Mouse (Mus musculus): Measurements from ENCODE around the gene Alkbh5. TPM values are rescaled to one million over a fixed set of nuclear protein-coding genes. Genes with fewer than 3 reads are reported as not detected.

The Alkbh5 gene
- polyA plus RNA-seq, 1 experiment from 2014 or later = 33.5 TPM

DNA sequence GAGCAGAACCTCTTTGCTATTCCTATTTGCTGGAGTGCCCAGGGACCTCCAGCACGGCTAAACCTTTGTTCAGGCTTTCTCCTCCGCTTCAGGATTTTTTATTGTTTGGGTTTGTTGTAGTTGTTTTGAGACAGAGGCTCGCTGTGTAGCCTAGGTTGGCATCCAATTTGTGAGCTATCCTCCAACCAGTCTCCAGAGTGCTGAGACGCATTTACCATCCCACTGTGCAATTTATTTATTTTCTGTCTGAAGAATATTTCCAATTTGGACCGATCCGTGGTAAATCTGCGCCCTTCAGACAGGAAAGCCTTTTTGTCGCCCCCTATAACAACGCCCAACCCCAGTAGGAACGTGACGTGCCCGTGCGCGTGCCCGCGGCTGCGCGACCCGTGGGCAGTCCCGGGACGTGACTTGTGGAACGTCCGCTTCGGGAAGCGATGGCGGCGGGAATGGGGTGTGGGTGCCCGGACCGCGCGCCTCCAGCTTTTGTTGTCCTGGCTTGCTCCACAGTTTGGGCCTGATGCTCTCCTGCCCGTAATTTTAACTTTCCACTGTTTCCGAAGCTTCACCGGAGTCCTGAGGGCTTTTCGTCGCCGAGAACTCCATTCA lies 782 bp downstream of the Alkbh5 start:
- Histone ChIP-seq H3K9ac (peak overlapping the region; percentile 96), H3K27ac (ENCODE audit: low read depth) (peak overlapping the region; percentile 100), H3K4me2 (peak overlapping the region; percentile 99), H3K36me3 (ENCODE audit: insufficient read depth) (peaks cover 28% of the 10 kb centered on the region), H3K4me1 (ENCODE audit: insufficient read depth) (peaks cover 16% of the 10 kb centered on the region), H3K9me3 (ENCODE audit: low read depth, low read length) (no peaks in the 10 kb centered on the region), H3K27me3 (ENCODE audit: insufficient read depth, low read length) (no peaks in the 10 kb centered on the region), H3K4me3 (ENCODE audit: low read depth, low read length) (peak overlapping the region; percentile 98)
- WGBS = under 1% methylated on average over 37 of the region's 37 CpGs
- peak; percentile 35 for TF ChIP-seq CTCF (IDR thresholded peaks at IDR 0.05; ENCODE audit: low read depth)
- ATAC-seq (ENCODE audit: insufficient read depth) = peak; percentile 81
- peak; percentile 97 for DNase-seq

DNA sequence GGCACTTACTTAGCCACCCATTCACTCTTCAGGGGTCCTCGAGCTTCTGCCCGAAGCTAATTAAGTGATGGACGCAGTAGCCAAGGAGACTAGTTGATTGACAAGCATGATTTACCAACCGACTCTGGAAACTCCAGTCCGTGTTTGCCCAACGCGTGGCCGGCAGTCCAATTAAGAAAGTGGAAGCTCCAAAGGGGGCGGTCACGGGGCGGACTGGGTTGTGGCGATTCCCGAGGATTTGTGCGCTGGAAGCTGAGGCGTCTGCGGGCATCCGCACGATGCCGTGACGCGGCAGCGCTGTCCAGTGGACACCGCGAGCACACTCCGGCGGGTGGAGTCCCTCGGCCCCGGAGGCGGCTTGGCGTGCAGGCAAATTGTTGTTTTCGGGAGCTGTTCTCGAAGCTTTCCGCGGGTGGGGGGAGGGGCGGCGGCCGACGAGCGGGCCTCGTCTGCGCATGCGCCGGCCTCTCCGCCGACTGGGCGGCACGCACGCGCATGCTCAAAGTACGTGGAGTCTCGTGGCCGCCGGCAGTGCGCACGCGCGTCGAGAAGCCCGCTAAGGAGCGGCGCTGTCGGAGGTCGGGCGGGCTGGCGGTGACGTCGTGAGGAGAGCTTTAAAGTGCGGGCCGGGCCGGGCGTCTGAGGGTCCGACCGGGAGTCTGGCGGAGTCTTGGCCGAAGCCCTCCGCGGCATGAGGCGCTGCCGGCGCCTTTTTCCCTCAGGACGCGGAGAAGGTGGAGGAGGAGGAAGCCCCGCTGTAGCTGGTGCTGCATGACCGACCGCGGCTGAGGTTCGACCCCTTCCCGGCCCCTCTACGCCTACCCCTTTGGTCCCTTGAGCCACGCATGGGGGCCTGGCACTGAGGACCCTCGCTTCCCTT lies 1.5 kb downstream of the Alkbh5 start:
- H3K4me3 ChIP-seq (ENCODE audit: low read depth, low read length) = peak overlapping the region; percentile 98
- H3K36me3 ChIP-seq (ENCODE audit: insufficient read depth) = peaks cover 35% of the 10 kb centered on the region
- peaks cover 16% of the 10 kb centered on the region for H3K4me1 ChIP-seq (ENCODE audit: insufficient read depth)
- TF ChIP-seq CTCF (IDR thresholded peaks at IDR 0.05; ENCODE audit: low read depth) = no peak
- H3K9ac ChIP-seq = peak overlapping the region; percentile 96
- WGBS = under 1% methylated on average over 91 of the region's 91 CpGs
- H3K27ac ChIP-seq (ENCODE audit: low read depth) = peak overlapping the region; percentile 100
- H3K9me3 ChIP-seq (ENCODE audit: low read depth, low read length) = no peaks in the 10 kb centered on the region
- DNase-seq = peak; percentile 98
- peak; percentile 93 for ATAC-seq (ENCODE audit: insufficient read depth)
- peak overlapping the region; percentile 99 for H3K4me2 ChIP-seq
- H3K27me3 ChIP-seq (ENCODE audit: insufficient read depth, low read length) = no peaks in the 10 kb centered on the region

DNA sequence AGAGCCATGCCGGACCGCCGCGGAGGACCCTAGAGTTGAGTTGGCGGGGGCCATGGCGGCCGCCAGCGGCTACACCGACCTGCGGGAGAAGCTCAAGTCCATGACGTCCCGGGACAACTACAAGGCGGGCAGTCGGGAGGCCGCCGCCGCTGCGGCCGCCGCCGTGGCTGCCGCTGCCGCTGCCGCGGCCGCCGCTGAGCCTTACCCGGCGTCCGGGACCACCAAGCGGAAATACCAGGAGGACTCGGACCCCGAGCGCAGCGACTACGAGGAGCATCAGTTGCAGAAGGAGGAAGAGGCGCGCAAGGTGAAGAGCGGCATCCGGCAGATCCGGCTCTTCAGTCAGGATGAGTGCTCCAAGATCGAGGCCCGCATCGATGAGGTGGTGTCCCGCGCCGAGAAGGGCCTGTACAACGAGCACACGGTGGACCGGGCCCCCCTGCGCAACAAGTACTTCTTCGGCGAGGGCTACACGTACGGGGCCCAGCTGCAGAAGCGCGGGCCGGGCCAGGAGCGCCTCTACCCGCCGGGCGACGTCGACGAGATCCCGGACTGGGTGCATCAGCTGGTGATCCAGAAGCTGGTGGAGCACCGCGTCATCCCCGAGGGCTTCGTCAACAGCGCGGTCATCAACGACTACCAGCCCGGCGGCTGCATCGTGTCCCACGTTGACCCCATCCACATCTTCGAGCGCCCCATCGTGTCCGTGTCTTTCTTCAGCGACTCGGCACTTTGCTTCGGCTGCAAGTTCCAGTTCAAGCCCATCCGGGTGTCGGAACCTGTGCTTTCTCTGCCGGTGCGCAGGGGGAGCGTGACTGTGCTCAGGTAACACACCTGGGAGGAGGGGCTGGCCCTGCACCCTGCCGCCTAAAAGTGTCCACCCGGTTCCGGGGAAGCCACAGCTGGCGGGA lies 2.4 kb downstream of the Alkbh5 start:
- Histone ChIP-seq H3K36me3 (ENCODE audit: insufficient read depth) (peaks cover 42% of the 10 kb centered on the region), H3K4me2 (peak overlapping the region; percentile 99), H3K4me1 (ENCODE audit: insufficient read depth) (peaks cover 16% of the 10 kb centered on the region), H3K9ac (peak overlapping the region; percentile 96), H3K27me3 (ENCODE audit: insufficient read depth, low read length) (no peaks in the 10 kb centered on the region), H3K4me3 (ENCODE audit: low read depth, low read length) (peak overlapping the region; percentile 98), H3K9me3 (ENCODE audit: low read depth, low read length) (no peaks in the 10 kb centered on the region), H3K27ac (ENCODE audit: low read depth) (peak overlapping the region; percentile 100)
- TF ChIP-seq CTCF (IDR thresholded peaks at IDR 0.05; ENCODE audit: low read depth) = no peak
- ATAC-seq (ENCODE audit: insufficient read depth) (no peak), DNase-seq (peak; percentile 58)
- WGBS = under 1% methylated on average over 93 of the region's 93 CpGs

DNA sequence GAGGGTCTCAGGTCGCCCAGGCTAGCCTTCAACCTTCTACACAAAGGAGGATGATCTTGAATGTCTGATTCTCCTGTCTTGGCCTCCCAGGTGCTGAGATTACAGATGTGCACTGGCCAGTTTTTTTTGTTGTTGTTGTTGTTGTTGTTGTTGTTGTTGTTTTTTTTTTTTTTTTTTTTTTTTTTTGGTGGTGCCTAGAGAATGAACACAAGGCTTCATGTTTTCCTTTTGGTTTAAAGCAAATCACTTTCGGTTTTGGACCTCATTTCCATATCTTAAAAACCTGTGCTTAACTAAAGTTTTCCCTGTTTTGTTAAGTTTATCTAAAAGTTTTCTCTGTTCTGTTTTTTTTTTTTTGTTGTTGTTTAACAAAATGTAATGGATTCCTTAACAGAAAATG lies 3.4 kb downstream of the Alkbh5 start:
- TF ChIP-seq CTCF (IDR thresholded peaks at IDR 0.05; ENCODE audit: low read depth) = no peak
- no peak for ATAC-seq (ENCODE audit: insufficient read depth)

DNA sequence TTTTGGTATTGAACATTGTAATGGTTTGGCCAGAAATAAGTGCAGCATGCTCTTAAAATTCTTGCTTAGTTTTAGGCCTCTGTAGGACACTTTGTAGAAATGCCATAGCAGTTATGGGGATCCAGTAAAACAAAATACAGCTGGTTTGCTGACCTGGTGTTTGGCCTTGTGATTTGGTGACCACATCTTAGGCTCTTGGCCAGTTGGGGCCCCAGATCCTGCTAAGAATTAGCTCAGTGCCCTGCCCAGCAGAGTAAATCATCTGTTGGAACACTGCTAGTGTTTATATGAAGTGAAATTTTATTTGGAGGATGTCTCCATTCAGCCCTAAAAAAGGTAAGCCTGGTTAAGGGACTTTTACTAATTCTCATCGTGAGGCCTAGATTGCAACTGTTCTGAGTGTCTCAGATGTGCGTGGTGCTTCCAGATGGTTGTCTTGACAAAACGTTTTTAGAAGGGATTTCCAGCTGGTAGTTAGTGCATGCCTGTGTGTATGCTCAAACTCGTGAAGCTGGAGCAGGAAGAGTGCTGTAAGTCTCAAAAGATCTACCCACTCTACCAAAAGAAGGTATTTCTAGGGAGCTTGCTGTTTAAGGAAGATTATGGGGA lies 3.9 kb downstream of the Alkbh5 start:
- Histone ChIP-seq H3K4me1 (ENCODE audit: insufficient read depth) (peaks cover 16% of the 10 kb centered on the region), H3K9ac (peak overlapping the region; percentile 60), H3K4me3 (ENCODE audit: low read depth, low read length) (peak overlapping the region; percentile 98), H3K36me3 (ENCODE audit: insufficient read depth) (peaks cover 49% of the 10 kb centered on the region), H3K9me3 (ENCODE audit: low read depth, low read length) (no peaks in the 10 kb centered on the region), H3K27ac (ENCODE audit: low read depth) (no peak overlapping the region), H3K27me3 (ENCODE audit: insufficient read depth, low read length) (no peaks in the 10 kb centered on the region), H3K4me2 (peak overlapping the region; percentile 99)
- ATAC-seq (ENCODE audit: insufficient read depth) (no peak), DNase-seq (peak; percentile 55)
- WGBS = 6% methylated on average over 4 of the region's 4 CpGs
- no peak for TF ChIP-seq CTCF (IDR thresholded peaks at IDR 0.05; ENCODE audit: low read depth)

More for the DNA sequence above, 3.4 kb downstream of the Alkbh5 start:
- Histone ChIP-seq H3K4me2 (peak overlapping the region; percentile 99), H3K27ac (ENCODE audit: low read depth) (no peak overlapping the region), H3K9me3 (ENCODE audit: low read depth, low read length) (no peaks in the 10 kb centered on the region), H3K9ac (peak overlapping the region; percentile 96), H3K36me3 (ENCODE audit: insufficient read depth) (peaks cover 49% of the 10 kb centered on the region), H3K4me1 (ENCODE audit: insufficient read depth) (peaks cover 16% of the 10 kb centered on the region), H3K4me3 (ENCODE audit: low read depth, low read length) (peak overlapping the region; percentile 98), H3K27me3 (ENCODE audit: insufficient read depth, low read length) (no peaks in the 10 kb centered on the region)
- DNase-seq = no peak
- 5% methylated on average over 2 of the region's 2 CpGs for WGBS

DNA sequence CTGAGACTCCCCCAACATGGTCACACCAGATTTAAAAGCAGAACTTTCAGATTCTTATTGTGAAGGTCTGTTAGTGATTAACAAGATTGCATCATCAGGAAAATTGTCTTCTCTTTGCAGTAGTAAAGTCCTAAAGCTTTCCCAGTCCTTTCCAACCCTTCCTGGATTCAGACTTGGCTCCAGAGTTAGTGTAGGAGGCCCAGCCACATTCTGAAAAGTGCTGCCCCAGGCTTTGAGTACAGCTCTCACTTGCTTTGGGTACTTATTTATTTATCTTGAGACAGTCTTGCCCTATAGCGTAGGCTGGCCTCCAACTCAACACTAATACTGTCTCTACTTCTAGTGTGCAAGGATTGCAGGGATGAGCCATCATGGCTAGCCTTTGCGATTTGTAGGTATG lies 4.6 kb downstream of the Alkbh5 start:
- no peak overlapping the region for H3K27ac ChIP-seq (ENCODE audit: low read depth)
- no peak for ATAC-seq (ENCODE audit: insufficient read depth)
- WGBS = 45% methylated on average over 2 of the region's 2 CpGs

More for the DNA sequence above, 4.6 kb downstream of the Alkbh5 start:
- peak overlapping the region; percentile 98 for H3K4me3 ChIP-seq (ENCODE audit: low read depth, low read length)
- H3K4me2 ChIP-seq = peak overlapping the region; percentile 99
- no peaks in the 10 kb centered on the region for H3K27me3 ChIP-seq (ENCODE audit: insufficient read depth, low read length)
- DNase-seq = peak; percentile 14
- H3K9me3 ChIP-seq (ENCODE audit: low read depth, low read length) = no peaks in the 10 kb centered on the region
- no peak for TF ChIP-seq CTCF (IDR thresholded peaks at IDR 0.05; ENCODE audit: low read depth)
- peak overlapping the region; percentile 60 for H3K9ac ChIP-seq
- peaks cover 49% of the 10 kb centered on the region for H3K36me3 ChIP-seq (ENCODE audit: insufficient read depth)
- peaks cover 16% of the 10 kb centered on the region for H3K4me1 ChIP-seq (ENCODE audit: insufficient read depth)
